Mouse (Mus musculus) embryonic facial prominence, embryonic 11.5 days (tissue): ENCODE results near the gene Wapl. TPM values are rescaled to one million over a fixed set of nuclear protein-coding genes. Genes with fewer than 3 reads are reported as not detected.

Experiments
- ATAC-seq: fragments of 200-750 bp; cut with Nextera tagmentation; replicated peaks from 2 replicates; pipeline ENCODE4 v1.8.0; 2017; ENCODE audit warnings: low read depth; ENCODE audit not compliant: insufficient number of reproducible peaks, low FRiP score, low TSS enrichment
- DNase-seq: peaks from one replicate; pipeline ENCODE4 v3.0.0-alpha.2; 2015; ENCODE audit warnings: low spot score
- H3K27ac ChIP-seq: fragments of 300-500 bp; sonication (generic); replicated peaks from 2 replicates; pipeline ENCODE4 v1.5.1; 2014; ENCODE audit warnings: mild to moderate bottlenecking, low read depth, low read length, control low read depth
- H3K27me3 ChIP-seq: fragments of 300-500 bp; sonication (generic); 2 replicates; pipeline ENCODE4 v1.6.1; 2014; ENCODE audit warnings: mild to moderate bottlenecking, low read length, moderate library complexity, mixed read lengths; ENCODE audit not compliant: control insufficient read depth, insufficient read depth
- H3K36me3 ChIP-seq: fragments of 300-500 bp; sonication (generic); replicated peaks from 2 replicates; pipeline ENCODE4 v1.6.1; 2014; ENCODE audit warnings: low read depth, mild to moderate bottlenecking, low read length, moderate library complexity, mixed read lengths; ENCODE audit not compliant: control insufficient read depth, insufficient read depth
- H3K4me1 ChIP-seq: fragments of 300-500 bp; sonication (generic); 2 replicates; pipeline ENCODE4 v1.6.1; 2014; ENCODE audit warnings: low read length, mixed read lengths; ENCODE audit not compliant: control insufficient read depth, insufficient read depth
- H3K4me2 ChIP-seq: fragments of 300-500 bp; sonication (generic); 2 replicates; pipeline ENCODE4 v1.6.1; 2014; ENCODE audit warnings: low read depth, mild to moderate bottlenecking, control low read depth, low read length, moderate library complexity
- H3K4me3 ChIP-seq: fragments of 300-500 bp; sonication (generic); 2 replicates; pipeline ENCODE4 v1.5.1; 2014; ENCODE audit warnings: low read depth, low read length, control low read depth
- H3K9ac ChIP-seq: fragments of 300-500 bp; sonication (generic); replicated peaks from 2 replicates; pipeline ENCODE4 v1.6.1; 2014; ENCODE audit warnings: mild to moderate bottlenecking, control low read depth, low read length
- H3K9me3 ChIP-seq: fragments of 300-500 bp; sonication (generic); replicated peaks from 2 replicates; pipeline ENCODE4 v1.6.1; 2016; ENCODE audit warnings: mild to moderate bottlenecking, low read length, inconsistent platforms, mixed read lengths; ENCODE audit not compliant: control insufficient read depth
- WGBS: fragments of 180-500 bp; shearing (Covaris S2); extraction: QIAGEN DNeasy Blood & Tissue Kit; methylation state at CpG from one replicate; pipeline ENCODE4 v1.1.7; 2014; 5-methylcytosine and 5-hydroxymethylcytosine counted together
- polyA plus RNA-seq: library from polyadenylated mRNA; unstranded; fragments of >200 nt; fragmentation: Nextera tagmentation; extraction: Ambion mirVana; gene quantifications from 2 replicates; pipeline ENCODE4 v1.2.1, GENCODE M21; 2014

The Wapl gene
- polyA plus RNA-seq, 1 experiment from 2014 or later, result 38.0 TPM

GRCm38 (mm10) chr14:34712027-34712426 is 38.3 kb downstream of the Wapl start:
- no peak for ATAC-seq
- H3K9ac ChIP-seq, result no peak overlapping the region
- H3K36me3 ChIP-seq, result no peaks in the 10 kb centered on the region
- H3K4me1 ChIP-seq, result no peaks in the 10 kb centered on the region
- WGBS, result 88% methylated on average over 3 of the region's 3 CpGs
- DNase-seq, result no peak
- H3K4me2 ChIP-seq, result no peak overlapping the region
- H3K27ac ChIP-seq, result no peak overlapping the region
- H3K27me3 ChIP-seq, result no peaks in the 10 kb centered on the region
- H3K9me3 ChIP-seq, result no peaks in the 10 kb centered on the region
- no peak overlapping the region for H3K4me3 ChIP-seq

- Histone ChIP-seq H3K4me3 (no peak overlapping the region), H3K27ac (no peak overlapping the region), H3K27me3 (no peaks in the 10 kb centered on the region), H3K36me3 (no peaks in the 10 kb centered on the region), H3K9ac (no peak overlapping the region), H3K9me3 (no peaks in the 10 kb centered on the region), H3K4me1 (no peaks in the 10 kb centered on the region), H3K4me2 (no peak overlapping the region)
- ATAC-seq (no peak), DNase-seq (no peak)
- WGBS, result 94% methylated on average over 3 of the region's 3 CpGs
Observed at GRCm38 (mm10) chr14:34712857-34713256, 39.1 kb downstream of the Wapl start.

- no peak for ATAC-seq
- Histone ChIP-seq H3K27me3 (no peaks in the 10 kb centered on the region), H3K4me3 (no peak overlapping the region), H3K9me3 (no peaks in the 10 kb centered on the region), H3K4me2 (no peak overlapping the region), H3K9ac (no peak overlapping the region), H3K4me1 (no peaks in the 10 kb centered on the region), H3K27ac (no peak overlapping the region), H3K36me3 (no peaks in the 10 kb centered on the region)
- WGBS, result 89% methylated on average over 3 of the region's 3 CpGs
- DNase-seq, result no peak
Observed at GRCm38 (mm10) chr14:34718150-34718549, 44.4 kb downstream of the Wapl start.

GRCm38 (mm10) chr14:34727709-34728108 is 54.0 kb downstream of the Wapl start:
- Histone ChIP-seq H3K36me3 (no peaks in the 10 kb centered on the region; the same call in 1 of the 2 replicates), H3K4me3 (no peak overlapping the region), H3K27me3 (no peaks in the 10 kb centered on the region), H3K9ac (no peak overlapping the region), H3K9me3 (no peaks in the 10 kb centered on the region), H3K27ac (no peak overlapping the region), H3K4me1 (no peaks in the 10 kb centered on the region), H3K4me2 (no peak overlapping the region)
- WGBS, result 81% methylated on average over 2 of the region's 2 CpGs
- ATAC-seq (no peak), DNase-seq (no peak)

GRCm38 (mm10) chr14:34735405-34735804 is 61.7 kb downstream of the Wapl start:
- H3K4me3 ChIP-seq, result no peak overlapping the region
- no peaks in the 10 kb centered on the region for H3K9me3 ChIP-seq
- H3K4me2 ChIP-seq, result no peak overlapping the region
- no peaks in the 10 kb centered on the region; the same call in 1 of the 2 replicates for H3K36me3 ChIP-seq
- H3K27ac ChIP-seq, result no peak overlapping the region
- WGBS, result 91% methylated on average over 5 of the region's 5 CpGs
- H3K4me1 ChIP-seq, result no peaks in the 10 kb centered on the region
- H3K9ac ChIP-seq, result no peak overlapping the region
- DNase-seq, result no peak
- H3K27me3 ChIP-seq, result no peaks in the 10 kb centered on the region
- no peak for ATAC-seq

- no peak overlapping the region for H3K4me3 ChIP-seq
- H3K27ac ChIP-seq, result no peak overlapping the region
- no peak for DNase-seq
- ATAC-seq, result no peak
- H3K4me2 ChIP-seq, result no peak overlapping the region
- no peak overlapping the region for H3K9ac ChIP-seq
- H3K36me3 ChIP-seq, result peaks cover 5% of the 10 kb centered on the region
- H3K9me3 ChIP-seq, result no peaks in the 10 kb centered on the region
- no peaks in the 10 kb centered on the region for H3K4me1 ChIP-seq
- no peaks in the 10 kb centered on the region for H3K27me3 ChIP-seq
- WGBS, result 93% methylated on average over 1 of the region's 1 CpGs
Observed at GRCm38 (mm10) chr14:34745401-34745800, 71.7 kb downstream of the Wapl start.

- ATAC-seq (no peak), DNase-seq (no peak)
- WGBS, result 82% methylated on average over 3 of the region's 3 CpGs
- Histone ChIP-seq H3K4me3 (no peak overlapping the region), H3K36me3 (no peaks in the 10 kb centered on the region), H3K4me2 (no peak overlapping the region), H3K27ac (no peak overlapping the region), H3K27me3 (no peaks in the 10 kb centered on the region), H3K9ac (no peak overlapping the region), H3K9me3 (no peaks in the 10 kb centered on the region), H3K4me1 (no peaks in the 10 kb centered on the region)
Observed at GRCm38 (mm10) chr14:34755731-34756130, 82.0 kb downstream of the Wapl start.

GRCm38 (mm10) chr14:34759938-34760337 is 86.2 kb downstream of the Wapl start:
- H3K27me3 ChIP-seq, result no peaks in the 10 kb centered on the region
- H3K4me1 ChIP-seq, result no peaks in the 10 kb centered on the region
- no peak overlapping the region for H3K4me2 ChIP-seq
- H3K4me3 ChIP-seq, result no peak overlapping the region
- no peaks in the 10 kb centered on the region for H3K36me3 ChIP-seq
- H3K27ac ChIP-seq, result no peak overlapping the region
- H3K9me3 ChIP-seq, result no peaks in the 10 kb centered on the region
- 71% methylated on average over 2 of the region's 2 CpGs for WGBS
- DNase-seq (no peak), ATAC-seq (no peak)
- H3K9ac ChIP-seq, result no peak overlapping the region
